Comparison of ENCODE assay signal across 24 mouse cellular contexts in the genomic region with DNA sequence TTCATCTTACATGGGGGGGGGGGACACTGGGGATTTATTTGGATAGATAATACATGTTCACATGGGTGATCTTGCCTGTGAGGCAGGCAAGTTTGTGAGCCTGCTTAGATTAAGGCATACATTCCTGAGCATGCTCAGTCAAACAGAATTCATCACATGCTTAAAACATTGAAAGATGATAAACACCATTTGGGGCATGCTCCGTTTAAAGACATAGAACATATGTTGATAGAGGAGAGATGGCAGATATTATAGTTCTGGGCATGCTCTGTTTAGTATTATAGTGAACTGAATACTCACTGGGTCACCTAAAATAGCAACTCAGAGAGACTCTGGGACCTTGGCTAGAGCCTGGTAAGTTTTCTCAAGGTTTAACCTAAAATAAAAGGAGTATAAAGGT.
"Had no signal": no experiment of that assay in that cellular context is flagged by ENCODE, and none has a peak within 500 bp of the region (broad histone marks: within the 10 kb centered on the region; RNA-seq: fewer than 3 reads in every experiment).

No protein-coding gene starts in this region.

- H3K4me2 ChIP-seq: heart, embryonic 11.5 days; heart, embryonic 13.5 days; heart, embryonic 15.5 days; hindbrain, embryonic 13.5 days; hindbrain, embryonic 15.5 days; kidney, embryonic 15.5 days; limb, embryonic 13.5 days; limb, embryonic 15.5 days had no signal

- ATAC-seq: hindbrain, postnatal 0 days; intestine, embryonic 16.5 days had no signal

- H3K9ac ChIP-seq: heart, embryonic 13.5 days; heart, embryonic 15.5 days; hindbrain, embryonic 13.5 days; hindbrain, embryonic 15.5 days; kidney, embryonic 15.5 days; limb, embryonic 13.5 days; limb, embryonic 15.5 days had no signal

- H3K36me3 ChIP-seq: heart, embryonic 13.5 days; heart, embryonic 15.5 days; hindbrain, embryonic 13.5 days; hindbrain, embryonic 15.5 days; kidney, embryonic 15.5 days; limb, embryonic 13.5 days; limb, embryonic 15.5 days had no signal

- H3K4me3 ChIP-seq: heart, adult 2 months; heart, embryonic 13.5 days; heart, embryonic 15.5 days; hindbrain, embryonic 13.5 days; hindbrain, embryonic 15.5 days; kidney, embryonic 15.5 days; limb, embryonic 13.5 days; limb, embryonic 15.5 days had no signal

- H3K27ac ChIP-seq: heart, adult 2 months; heart, embryonic 13.5 days; heart, embryonic 15.5 days; hindbrain, embryonic 13.5 days; hindbrain, embryonic 15.5 days; hindbrain, postnatal 0 days; kidney, embryonic 15.5 days; kidney, postnatal 0 days; limb, embryonic 13.5 days; limb, embryonic 15.5 days had no signal

- H3K27me3 ChIP-seq: heart, embryonic 13.5 days; heart, embryonic 15.5 days; hindbrain, embryonic 13.5 days; hindbrain, embryonic 15.5 days; kidney, embryonic 15.5 days; limb, embryonic 13.5 days; limb, embryonic 15.5 days had no signal

- H3K9me3 ChIP-seq: heart, embryonic 13.5 days; heart, embryonic 15.5 days; hindbrain, embryonic 13.5 days; hindbrain, embryonic 15.5 days; kidney, embryonic 15.5 days; limb, embryonic 13.5 days; limb, embryonic 15.5 days had no signal

- DNase-seq: gastrocnemius, postnatal 14 days; gastrocnemius, postnatal 36 days; heart, adult 2 months; heart, postnatal 14 days; heart, postnatal 36 days; kidney, adult 11 months; kidney, adult 2 months; kidney, adult 9 months; kidney, postnatal 14 days; kidney, postnatal 36 days; layer of hippocampus, adult 9-11 months; layer of hippocampus, postnatal 36 days; left cerebral cortex, postnatal 4 days had no signal

- H3K4me1 ChIP-seq: heart, embryonic 13.5 days; heart, embryonic 15.5 days; hindbrain, embryonic 13.5 days; hindbrain, embryonic 15.5 days; kidney, embryonic 15.5 days; limb, embryonic 13.5 days; limb, embryonic 15.5 days had no signal
